Mouse (Mus musculus) heart, postnatal 14 days (tissue): ENCODE measurements at regions not wholly inside any gene's neighbourhood (a gene's known extent, or its start where the extent isn't known, plus 50 kb on each side); places are given as distances from the start of the nearest gene placed in this dataset.

Experiments used
- DNase-seq, 2 experiments: peaks; one replicate each; pipeline ENCODE4 v3.0.0; 2021 to 2022
- intact Hi-C: fragments of 180-260 bp; cut with DNase I; formaldehyde crosslinking; loops from one replicate; pipeline ENCODE4 v1.15.1; 2025

DNA sequence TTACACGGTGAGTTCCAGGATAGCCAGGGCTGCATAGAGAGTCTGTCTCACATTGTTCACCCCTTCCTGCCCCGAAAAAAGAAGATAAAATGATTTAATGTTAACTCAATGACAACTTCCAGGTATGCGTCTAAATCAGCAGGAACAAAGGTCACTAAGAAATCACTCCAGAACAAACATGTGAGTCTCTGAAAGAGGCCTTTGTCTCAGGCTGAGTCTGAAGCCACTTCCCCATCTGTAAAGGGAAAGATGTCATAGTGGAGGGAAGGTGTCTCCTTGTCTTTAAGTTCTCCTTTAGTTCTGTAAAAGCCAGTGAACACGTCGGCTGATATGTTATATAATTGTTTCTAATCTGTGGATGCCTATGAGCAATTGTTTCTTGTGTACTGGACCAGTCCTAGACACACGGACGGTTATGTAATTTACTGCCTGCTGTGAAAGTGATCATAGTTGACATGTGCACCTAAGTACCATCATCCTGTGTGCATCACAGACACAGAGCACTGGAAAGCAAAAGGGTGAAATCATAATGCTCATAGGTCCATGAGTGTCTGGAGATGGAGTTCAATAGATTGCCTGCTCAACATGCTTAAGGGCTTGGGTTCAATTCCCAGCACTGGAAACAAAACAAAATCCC, 76.3 kb downstream of the Asb13 start:
- intact Hi-C loops = no loop called here
- no peak for DNase-seq

DNA sequence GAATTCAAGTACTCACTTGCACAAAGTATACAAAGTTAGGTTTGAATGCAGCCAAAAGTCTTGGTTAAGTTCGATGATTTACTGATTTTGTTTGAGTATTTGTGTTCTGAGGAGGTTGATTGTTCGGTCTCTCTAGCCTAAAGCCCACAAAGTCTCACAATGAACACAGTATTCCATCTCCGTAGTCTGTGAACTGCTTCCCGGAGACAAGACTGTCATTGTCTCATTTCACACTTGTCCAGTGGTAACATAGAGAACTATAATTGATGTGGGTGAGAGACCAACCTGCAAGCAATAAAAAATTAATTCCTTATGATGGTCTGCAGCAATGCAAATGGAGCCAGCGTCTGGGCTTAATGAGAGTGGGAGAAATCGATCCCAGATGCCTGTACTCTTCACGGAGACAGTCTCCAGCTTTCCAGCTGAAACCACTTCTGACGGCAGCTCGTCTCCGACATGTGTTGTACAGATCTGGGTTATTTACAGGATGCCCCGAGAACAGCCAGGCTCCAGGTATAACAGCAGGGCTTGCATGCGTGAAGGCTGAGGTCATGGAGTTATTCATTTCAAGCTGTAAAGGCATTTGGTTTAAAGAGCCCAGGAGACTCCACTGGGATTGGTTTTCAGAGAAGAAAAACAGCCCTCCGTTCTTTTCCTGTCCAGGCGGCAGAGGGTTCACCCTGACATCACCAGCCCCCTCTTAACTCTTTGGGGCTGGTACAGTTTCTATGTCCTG, 75.2 kb downstream of the Asb13 start:
- no peak for DNase-seq
- intact Hi-C loops = no loop called here
